Mouse (Mus musculus) brain, embryonic 14.5 days (tissue): Measurements from ENCODE around the gene Gm21560. TPM values are rescaled to one million over a fixed set of nuclear protein-coding genes. Genes with fewer than 3 reads are reported as not detected.
"Not testable (repeated sequence)": the region's sequence is repeated elsewhere in the genome, so short reads cannot be mapped to it uniquely, and the experiment has no call there.

ENCODE experiments used
- DNase-seq: peaks from one replicate; pipeline ENCODE4 v3.0.0-alpha.2; 2011; ENCODE audit warnings: low read depth
- polyA plus RNA-seq: library from polyadenylated mRNA; depleted of rRNA; stranded (reverse); fragments of >200 nt; gene quantifications from 2 replicates; pipeline ENCODE4 v1.2.3, GENCODE M21; 2012; rRNA removed

The Gm21560 gene
- polyA plus RNA-seq, result not detected in 2 replicates

- not testable (repeated sequence) for DNase-seq
These were observed at the start of gene Gm21560 for GRCm38 (mm10) chr14:6219192-6219591. Gm21560 (minus strand) TSS chr14:6219292.

- DNase-seq, result not testable (repeated sequence)
These were observed 55.6 kb downstream of the Gm21560 start for GRCm38 (mm10) chr14:6163538-6163937.

- DNase-seq, result not testable (repeated sequence)
These were observed 58.0 kb downstream of the Gm21560 start for GRCm38 (mm10) chr14:6161085-6161484.

Other genes with a start within 250 kb of the Gm21560 start
- gene Gm3453, start 240.2 kb downstream of the Gm21560 start, polyA plus RNA-seq, result not detected in 2 replicates
- not detected in 2 replicates for gene Gm6337, start 161.0 kb downstream of the Gm21560 start, polyA plus RNA-seq
- gene Gm8206, start 125.3 kb downstream of the Gm21560 start, polyA plus RNA-seq, result 3.6 and 4.0 TPM in 2 replicates
- gene Gm3468, start 110.6 kb downstream of the Gm21560 start, polyA plus RNA-seq, result 7.8 and 8.5 TPM in 2 replicates
- not detected in 2 replicates for gene Gm3476, start 93.5 kb downstream of the Gm21560 start, polyA plus RNA-seq
- gene Gm3411, start 68.0 kb upstream of the Gm21560 start, polyA plus RNA-seq, result 2.6 and 3.1 TPM in 2 replicates
- 0.36 TPM in 1 of 2 replicates, not detected in the other for gene Gm21103, start 85.6 kb upstream of the Gm21560 start, polyA plus RNA-seq
- gene Gm3618, start 124.4 kb upstream of the Gm21560 start, polyA plus RNA-seq, result not detected in 2 replicates
- gene Gm16440, start 171.0 kb upstream of the Gm21560 start, polyA plus RNA-seq, result not detected in 2 replicates
- gene Gm3591, start 193.2 kb upstream of the Gm21560 start, polyA plus RNA-seq, result 5.3 and 6.8 TPM in 2 replicates
- not detected in 2 replicates for gene Gm3594, start 225.3 kb upstream of the Gm21560 start, polyA plus RNA-seq